Mouse (Mus musculus) myocyte (in vitro differentiated cells): Measurements from ENCODE around the gene Rab7.

Experiments used
- POLR2A ChIP-seq: IDR thresholded peaks from one replicate; pipeline ENCODE4 v1.6.1; 2011; ENCODE audit warnings: low read depth, mild to moderate bottlenecking, control low read depth, moderate library complexity; ENCODE audit not compliant: insufficient read length
- USF1 ChIP-seq: IDR thresholded peaks from one replicate; pipeline ENCODE4 v1.6.1; 2011; ENCODE audit warnings: low read depth, mild to moderate bottlenecking, control low read depth, moderate library complexity

- TF ChIP-seq POLR2A (no peak), USF1 (no peak)
Measured at GRCm38 (mm10) chr6:88067722-88068121, 22.7 kb upstream of the Rab7 start.
